Mouse (Mus musculus): ENCODE results near the gene Sh3bgrl2. TPM values are rescaled to one million over a fixed set of nuclear protein-coding genes. Genes with fewer than 3 reads are reported as not detected.
"Not testable (repeated sequence)": the region's sequence is repeated elsewhere in the genome, so short reads cannot be mapped to it uniquely, and the experiment has no call there.

Gene Sh3bgrl2
- polyA plus RNA-seq (2014; fragmentation: Nextera tagmentation; extraction: Ambion mirVana) = 13.9 and 14.2 TPM in 2 replicates

- ATAC-seq (ENCODE audit: insufficient number of reproducible peaks, insufficient read depth, low FRiP score, low read depth) = peak; percentile 85
- H3K4me3 ChIP-seq (ENCODE audit: control insufficient read depth in 1 of 2, insufficient read depth in 1 of 2, low read depth in 1 of 2, low read length in 2 of 2) = peak within 1 kb of the TSS; percentile 76 to 78
- no peaks in the 10 kb centered on the region for H3K36me3 ChIP-seq (ENCODE audit: control insufficient read depth, insufficient read depth, low read length)
- WGBS = 3% methylated on average over 76 of the region's 76 CpGs
- peak within 1 kb of the TSS; percentile 80 for H3K9ac ChIP-seq (ENCODE audit: low read length)
- peak within 1 kb of the TSS; percentile 80 for H3K4me2 ChIP-seq (ENCODE audit: low read length)
- peaks cover 0 to 3% of the 10 kb centered on the region in 2 experiments; a peak in 1 of 4 replicates for H3K4me1 ChIP-seq (ENCODE audit: control insufficient read depth in 2 of 2, insufficient read depth in 2 of 2, low read length in 2 of 2)
- no peaks in the 10 kb centered on the region for H3K9me3 ChIP-seq (ENCODE audit: control insufficient read depth, low read length)
- H3K27ac ChIP-seq (replicated peaks in 1 of 2; ENCODE audit: control insufficient read depth in 1 of 2, insufficient read depth in 1 of 2, low read depth in 2 of 2, low read length in 2 of 2) = no peak within 1 kb of the TSS
- H3K27me3 ChIP-seq (ENCODE audit: control insufficient read depth, insufficient read depth, low read length) = no peaks in the 10 kb centered on the region
These were observed at the start of gene Sh3bgrl2 for GRCm38 (mm10) chr9:83547830-83548689. Gene Sh3bgrl2, plus strand, starts transcription at chr9:83548327.

GRCm38 (mm10) chr9:83519081-83519480, 29.0 kb upstream of the Sh3bgrl2 start:
- H3K36me3 ChIP-seq (ENCODE audit: control insufficient read depth, insufficient read depth, low read length); H3K4me1 ChIP-seq (ENCODE audit: control insufficient read depth in 2 of 2, insufficient read depth in 2 of 2, low read length in 2 of 2); H3K4me3 ChIP-seq (ENCODE audit: control insufficient read depth in 1 of 2, insufficient read depth in 1 of 2, low read depth in 1 of 2, low read length in 2 of 2); H3K4me2 ChIP-seq (ENCODE audit: low read length); ATAC-seq (ENCODE audit: insufficient number of reproducible peaks, insufficient read depth, low FRiP score, low read depth); H3K27me3 ChIP-seq (ENCODE audit: control insufficient read depth, insufficient read depth, low read length); H3K9me3 ChIP-seq (ENCODE audit: control insufficient read depth, low read length); H3K27ac ChIP-seq (replicated peaks in 1 of 2; ENCODE audit: control insufficient read depth in 1 of 2, insufficient read depth in 1 of 2, low read depth in 2 of 2, low read length in 2 of 2); H3K9ac ChIP-seq (ENCODE audit: low read length): not testable (repeated sequence)
- 86% methylated on average over 5 of the region's 5 CpGs for WGBS

GRCm38 (mm10) chr9:83519510-83520155, 28.5 kb upstream of the Sh3bgrl2 start:
- H3K9me3 ChIP-seq (ENCODE audit: control insufficient read depth, low read length) = no peaks in the 10 kb centered on the region
- no peak overlapping the region for H3K4me3 ChIP-seq (ENCODE audit: control insufficient read depth in 1 of 2, insufficient read depth in 1 of 2, low read depth in 1 of 2, low read length in 2 of 2)
- no peaks in the 10 kb centered on the region for H3K27me3 ChIP-seq (ENCODE audit: control insufficient read depth, insufficient read depth, low read length)
- H3K4me1 ChIP-seq (ENCODE audit: control insufficient read depth in 2 of 2, insufficient read depth in 2 of 2, low read length in 2 of 2) = no peaks in the 10 kb centered on the region
- ATAC-seq (ENCODE audit: insufficient number of reproducible peaks, insufficient read depth, low FRiP score, low read depth) = no peak
- H3K27ac ChIP-seq (replicated peaks in 1 of 2; ENCODE audit: control insufficient read depth in 1 of 2, insufficient read depth in 1 of 2, low read depth in 2 of 2, low read length in 2 of 2) = no peak overlapping the region
- no peak overlapping the region for H3K4me2 ChIP-seq (ENCODE audit: low read length)
- H3K36me3 ChIP-seq (ENCODE audit: control insufficient read depth, insufficient read depth, low read length) = no peaks in the 10 kb centered on the region
- 77% methylated on average over 6 of the region's 6 CpGs for WGBS
- H3K9ac ChIP-seq (ENCODE audit: low read length) = no peak overlapping the region

- no peak overlapping the region for H3K9ac ChIP-seq (ENCODE audit: low read length)
- no peaks in the 10 kb centered on the region for H3K36me3 ChIP-seq (ENCODE audit: control insufficient read depth, insufficient read depth, low read length)
- no peak overlapping the region for H3K4me3 ChIP-seq (ENCODE audit: control insufficient read depth in 1 of 2, insufficient read depth in 1 of 2, low read depth in 1 of 2, low read length in 2 of 2)
- 68% methylated on average over 7 of the region's 7 CpGs for WGBS
- no peaks in the 10 kb centered on the region for H3K9me3 ChIP-seq (ENCODE audit: control insufficient read depth, low read length)
- ATAC-seq (ENCODE audit: insufficient number of reproducible peaks, insufficient read depth, low FRiP score, low read depth) = no peak
- no peak overlapping the region for H3K27ac ChIP-seq (replicated peaks in 1 of 2; ENCODE audit: control insufficient read depth in 1 of 2, insufficient read depth in 1 of 2, low read depth in 2 of 2, low read length in 2 of 2)
- no peaks in the 10 kb centered on the region for H3K4me1 ChIP-seq (ENCODE audit: control insufficient read depth in 2 of 2, insufficient read depth in 2 of 2, low read length in 2 of 2)
- no peak overlapping the region for H3K4me2 ChIP-seq (ENCODE audit: low read length)
- H3K27me3 ChIP-seq (ENCODE audit: control insufficient read depth, insufficient read depth, low read length) = no peaks in the 10 kb centered on the region
These were observed 20.6 kb upstream of the Sh3bgrl2 start for GRCm38 (mm10) chr9:83527341-83528060.

DNA sequence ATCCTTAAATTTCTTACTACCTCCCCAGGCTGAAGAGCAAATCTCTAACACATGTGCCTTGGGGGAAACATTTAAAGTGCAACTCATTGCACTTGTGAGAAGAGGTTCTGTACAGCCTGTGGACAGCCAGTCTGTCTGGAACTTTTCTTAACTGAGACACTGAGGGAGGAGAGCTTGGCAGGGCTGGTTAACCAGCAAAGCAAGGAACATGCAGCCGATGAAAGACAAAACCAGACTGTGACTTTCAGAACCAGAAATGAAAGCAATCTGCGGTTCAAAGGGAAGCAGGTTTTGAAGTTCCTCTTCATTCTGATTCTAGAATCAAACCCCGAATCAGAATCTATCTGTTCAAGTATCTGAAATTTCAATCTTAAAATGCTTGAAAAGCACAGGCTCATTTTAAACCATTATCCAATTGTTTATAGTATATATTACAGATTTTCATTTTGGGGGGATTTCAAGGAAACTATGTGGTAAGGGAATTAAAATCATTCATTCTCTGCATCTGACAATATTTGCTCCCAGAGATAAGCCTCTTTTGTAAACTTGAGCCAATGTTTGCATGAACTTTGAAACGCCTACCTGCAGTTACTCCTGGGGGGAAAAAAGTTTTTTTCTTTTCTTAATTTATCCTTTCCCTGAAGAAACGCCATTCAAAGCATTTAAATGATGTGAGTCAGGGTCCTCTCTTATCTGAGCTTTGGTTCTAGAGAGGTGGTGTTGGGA, 14.9 kb upstream of the Sh3bgrl2 start:
- ATAC-seq (ENCODE audit: insufficient number of reproducible peaks, insufficient read depth, low FRiP score, low read depth) = no peak
- Histone ChIP-seq H3K9ac (ENCODE audit: low read length) (no peak overlapping the region), H3K36me3 (ENCODE audit: control insufficient read depth, insufficient read depth, low read length) (no peaks in the 10 kb centered on the region), H3K9me3 (ENCODE audit: control insufficient read depth, low read length) (no peaks in the 10 kb centered on the region), H3K4me1 (ENCODE audit: control insufficient read depth in 2 of 2, insufficient read depth in 2 of 2, low read length in 2 of 2) (peaks cover 5 to 13% of the 10 kb centered on the region in 2 experiments), H3K27ac (replicated peaks in 1 of 2; ENCODE audit: control insufficient read depth in 1 of 2, insufficient read depth in 1 of 2, low read depth in 2 of 2, low read length in 2 of 2) (no peak overlapping the region), H3K4me3 (ENCODE audit: control insufficient read depth in 1 of 2, insufficient read depth in 1 of 2, low read depth in 1 of 2, low read length in 2 of 2) (no peak overlapping the region), H3K27me3 (ENCODE audit: control insufficient read depth, insufficient read depth, low read length) (no peaks in the 10 kb centered on the region), H3K4me2 (ENCODE audit: low read length) (no peak overlapping the region)
- WGBS = 68% methylated on average over 5 of the region's 5 CpGs

DNA sequence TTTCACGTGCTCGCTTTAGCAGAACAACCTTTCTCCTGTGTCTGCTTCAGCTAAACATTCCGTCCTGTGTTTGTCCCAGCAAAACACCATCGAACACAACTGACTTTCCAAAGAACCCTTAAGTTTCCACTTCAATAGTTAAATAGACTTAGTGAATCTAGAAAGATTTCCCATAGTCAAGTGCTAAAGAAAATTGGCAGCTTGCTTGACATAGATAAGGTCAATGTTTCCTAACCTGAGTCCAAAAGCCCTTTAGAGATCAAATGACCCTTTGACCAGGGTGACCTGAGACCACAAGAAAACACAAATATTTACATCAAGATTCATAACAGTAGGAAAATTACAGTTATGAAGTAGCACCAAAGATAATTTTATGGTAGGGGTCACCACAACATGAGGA, 11.2 kb upstream of the Sh3bgrl2 start:
- no peaks in the 10 kb centered on the region for H3K27me3 ChIP-seq (ENCODE audit: control insufficient read depth, insufficient read depth, low read length)
- no peak for ATAC-seq (ENCODE audit: insufficient number of reproducible peaks, insufficient read depth, low FRiP score, low read depth)
- peak overlapping the region in 1 of 2 experiments; percentile 45; a peak in 1 of 4 replicates for H3K27ac ChIP-seq (replicated peaks in 1 of 2; ENCODE audit: control insufficient read depth in 1 of 2, insufficient read depth in 1 of 2, low read depth in 2 of 2, low read length in 2 of 2)
- H3K4me3 ChIP-seq (ENCODE audit: control insufficient read depth in 1 of 2, insufficient read depth in 1 of 2, low read depth in 1 of 2, low read length in 2 of 2) = no peak overlapping the region
- WGBS = 80% methylated on average over 4 of the region's 4 CpGs
- H3K4me2 ChIP-seq (ENCODE audit: low read length) = no peak overlapping the region
- peaks cover 23 to 35% of the 10 kb centered on the region in 2 experiments for H3K4me1 ChIP-seq (ENCODE audit: control insufficient read depth in 2 of 2, insufficient read depth in 2 of 2, low read length in 2 of 2)
- no peak overlapping the region for H3K9ac ChIP-seq (ENCODE audit: low read length)
- H3K9me3 ChIP-seq (ENCODE audit: control insufficient read depth, low read length) = no peaks in the 10 kb centered on the region
- H3K36me3 ChIP-seq (ENCODE audit: control insufficient read depth, insufficient read depth, low read length) = no peaks in the 10 kb centered on the region

DNA sequence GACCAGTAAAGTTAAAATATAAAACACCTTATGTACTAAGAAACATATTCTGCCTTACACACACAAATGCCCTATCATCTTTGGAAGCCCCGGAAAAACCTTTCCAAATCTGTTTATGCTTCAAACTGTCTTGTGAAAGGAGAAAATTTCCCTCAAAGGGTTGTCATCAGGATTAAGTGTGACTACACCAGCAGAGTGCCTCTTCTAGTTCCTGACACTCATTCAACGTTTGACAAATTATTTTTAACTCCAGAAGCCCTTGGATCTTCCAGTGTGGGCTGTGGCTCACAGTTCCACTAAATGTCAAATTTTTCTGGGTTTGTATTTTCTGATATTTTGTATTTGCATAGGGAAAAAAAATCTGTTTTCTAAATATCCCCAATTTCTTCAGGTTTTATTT, 10.6 kb upstream of the Sh3bgrl2 start:
- H3K27me3 ChIP-seq (ENCODE audit: control insufficient read depth, insufficient read depth, low read length) = no peaks in the 10 kb centered on the region
- 12% methylated on average over 2 of the region's 2 CpGs for WGBS
- H3K4me1 ChIP-seq (ENCODE audit: control insufficient read depth in 2 of 2, insufficient read depth in 2 of 2, low read length in 2 of 2) = peaks cover 23 to 35% of the 10 kb centered on the region in 2 experiments
- H3K4me2 ChIP-seq (ENCODE audit: low read length) = peak overlapping the region; percentile 23; the same call in 1 of the 2 replicates
- 0 out of 2 replicates have a peak overlapping the region, but pooled peaks have one; percentile 30 for H3K9ac ChIP-seq (ENCODE audit: low read length)
- no peaks in the 10 kb centered on the region for H3K9me3 ChIP-seq (ENCODE audit: control insufficient read depth, low read length)
- ATAC-seq (ENCODE audit: insufficient number of reproducible peaks, insufficient read depth, low FRiP score, low read depth) = no peak
- peak overlapping the region; percentile 43 to 45; a peak in 3 of 4 replicates for H3K27ac ChIP-seq (replicated peaks in 1 of 2; ENCODE audit: control insufficient read depth in 1 of 2, insufficient read depth in 1 of 2, low read depth in 2 of 2, low read length in 2 of 2)
- no peak overlapping the region for H3K4me3 ChIP-seq (ENCODE audit: control insufficient read depth in 1 of 2, insufficient read depth in 1 of 2, low read depth in 1 of 2, low read length in 2 of 2)
- H3K36me3 ChIP-seq (ENCODE audit: control insufficient read depth, insufficient read depth, low read length) = no peaks in the 10 kb centered on the region
